Mouse (Mus musculus) inflammation-experienced regulatory T-cells (primary cell): ENCODE data around the gene Grb7. TPM values are rescaled to one million over a fixed set of nuclear protein-coding genes. Genes with fewer than 3 reads are reported as not detected.

ENCODE experiments used
- polyA plus RNA-seq, 2 experiments: library from polyadenylated mRNA; unstranded; fragments of 100-300 nt; shearing (Covaris generic); gene quantifications; one replicate each; pipeline ENCODE4 v1.2.1; 2017

The Grb7 gene
- 1 to 10 TPM; 1.5 to 6.5 TPM for polyA plus RNA-seq

GRCm38 (mm10) chr11:98446213-98446561 lies at the start of gene Grb7:
TSS of gene Grb7 (plus strand) at chr11:98446394.

GRCm38 (mm10) chr11:98400161-98400726 lies 46.0 kb upstream of the Grb7 start, which contains the start of gene Pgap3:
TSS of gene Pgap3 (minus strand) at chr11:98400490.

GRCm38 (mm10) chr11:98412273-98412796 lies 33.9 kb upstream of the Grb7 start, which contains the start of gene Erbb2:
TSS of gene Erbb2 (plus strand) at chr11:98412470.

GRCm38 (mm10) chr11:98438331-98439158 lies 7.6 kb upstream of the Grb7 start, which contains the start of gene Mien1:
TSS of gene Mien1 (minus strand) at chr11:98438991.

Other genes with a start within 250 kb of the Grb7 start
- gene Cdk12, start 243.3 kb upstream of the Grb7 start, polyA plus RNA-seq: 10 to 100 TPM; 17.4 to 22.9 TPM
- under 1 TPM; 0.06 to 0.67 TPM for gene Neurod2, start 116.7 kb upstream of the Grb7 start, polyA plus RNA-seq
- gene Ppp1r1b, start 98.0 kb upstream of the Grb7 start, polyA plus RNA-seq: 1 to 10 TPM; 1.5 to 3.9 TPM
- gene Stard3, start 88.0 kb upstream of the Grb7 start, polyA plus RNA-seq: 10 to 100 TPM; 61.8 to 64.9 TPM
- gene Tcap, start 62.6 kb upstream of the Grb7 start, polyA plus RNA-seq: 1 to 10 TPM in 1 of 2 experiments, not detected in 1; 1.0 TPM
- gene Pnmt, start 59.9 kb upstream of the Grb7 start, polyA plus RNA-seq: not detected
- 10 to 100 TPM; 12.6 to 13.7 TPM for gene Pgap3, start 45.9 kb upstream of the Grb7 start, polyA plus RNA-seq
- under 1 TPM; 0.16 to 0.22 TPM for gene Erbb2, start 33.9 kb upstream of the Grb7 start, polyA plus RNA-seq
- 100 to 1,000 TPM; 141 to 157 TPM for gene Mien1, start 7.4 kb upstream of the Grb7 start, polyA plus RNA-seq
- 10 to 100 TPM; 40.9 to 85.7 TPM for gene Ikzf3, start 99.6 kb downstream of the Grb7 start, polyA plus RNA-seq
- 1 to 10 TPM; 3.0 to 3.7 TPM for gene Zpbp2, start 104.7 kb downstream of the Grb7 start, polyA plus RNA-seq
- 10 to 100 TPM; 62.2 to 78.9 TPM for gene Ormdl3, start 141.0 kb downstream of the Grb7 start, polyA plus RNA-seq
- gene Lrrc3c, start 151.9 kb downstream of the Grb7 start, polyA plus RNA-seq: under 1 TPM in 1 of 2 experiments, not detected in 1; 0.23 TPM
- 1 to 10 TPM; 2.4 to 8.5 TPM for gene Gm12355, start 179.3 kb downstream of the Grb7 start, polyA plus RNA-seq
- not detected for gene Gsdma3, start 180.0 kb downstream of the Grb7 start, polyA plus RNA-seq
- gene Gsdma2, start 200.4 kb downstream of the Grb7 start, polyA plus RNA-seq: 1 to 10 TPM in 1 of 2 experiments, under 1 TPM in 1; 0.11 to 2.6 TPM
- gene Gsdma, start 218.0 kb downstream of the Grb7 start, polyA plus RNA-seq: 1 to 10 TPM in 1 of 2 experiments, under 1 TPM in 1; 0.06 to 1.4 TPM
- gene Psmd3, start 236.2 kb downstream of the Grb7 start, polyA plus RNA-seq: 100 to 1,000 TPM; 126 to 133 TPM